Mouse (Mus musculus) neural tube, embryonic 11.5 days (tissue): ENCODE measurements around the gene Ddx46. TPM values are rescaled to one million over a fixed set of nuclear protein-coding genes. Genes with fewer than 3 reads are reported as not detected.
"Not testable (repeated sequence)": the region's sequence is repeated elsewhere in the genome, so short reads cannot be mapped to it uniquely, and the experiment has no call there.

ENCODE experiments used
- ATAC-seq: fragments of 200-750 bp; cut with Nextera tagmentation; 2 replicates; pipeline ENCODE4 v1.8.0; 2017; ENCODE audit warnings: moderate number of reproducible peaks, mild to moderate bottlenecking, moderate TSS enrichment, moderate library complexity; ENCODE audit not compliant: insufficient read depth, low FRiP score, low TSS enrichment
- DNase-seq: peaks from one replicate; pipeline ENCODE4 v3.0.0-alpha.2; 2015; ENCODE audit warnings: low spot score
- H3K27ac ChIP-seq: fragments of 300-500 bp; sonication (generic); 2 replicates; pipeline ENCODE4 v1.5.1; 2014; ENCODE audit warnings: low read depth, mild to moderate bottlenecking, low read length
- H3K27me3 ChIP-seq: fragments of 300-500 bp; sonication (generic); 2 replicates; pipeline ENCODE4 v1.6.1; 2014; ENCODE audit warnings: mild to moderate bottlenecking, low read length, mixed read lengths; ENCODE audit not compliant: control insufficient read depth, insufficient read depth
- H3K36me3 ChIP-seq: fragments of 300-500 bp; sonication (generic); 2 replicates; pipeline ENCODE4 v1.6.1; 2014; ENCODE audit warnings: mild to moderate bottlenecking, low read length, moderate library complexity, mixed read lengths; ENCODE audit not compliant: control insufficient read depth, insufficient read depth
- H3K4me1 ChIP-seq: fragments of 300-500 bp; sonication (generic); 2 replicates; pipeline ENCODE4 v1.6.1; 2014; ENCODE audit warnings: low read length, mixed read lengths; ENCODE audit not compliant: control insufficient read depth, insufficient read depth
- H3K4me2 ChIP-seq: fragments of 300-500 bp; sonication (generic); 2 replicates; pipeline ENCODE4 v1.6.1; 2014; ENCODE audit warnings: low read depth, mild to moderate bottlenecking, moderate library complexity
- H3K4me3 ChIP-seq: fragments of 300-500 bp; sonication (generic); 2 replicates; pipeline ENCODE4 v1.5.1; 2014; ENCODE audit warnings: low read depth, low read length
- H3K9ac ChIP-seq: fragments of 300-500 bp; sonication (generic); 2 replicates; pipeline ENCODE4 v1.6.1; 2014; ENCODE audit warnings: mild to moderate bottlenecking, low read length
- H3K9me3 ChIP-seq: fragments of 300-500 bp; sonication (generic); 2 replicates; pipeline ENCODE4 v1.6.1; 2016; ENCODE audit warnings: low read length; ENCODE audit not compliant: control insufficient read depth
- WGBS: fragments of 180-500 bp; shearing (Covaris S2); extraction: QIAGEN DNeasy Blood & Tissue Kit; methylation state at CpG from one replicate; pipeline ENCODE4 v1.1.7; 2014; 5-methylcytosine and 5-hydroxymethylcytosine counted together
- polyA plus RNA-seq: library from polyadenylated mRNA; unstranded; fragments of >200 nt; fragmentation: Nextera tagmentation; extraction: Ambion mirVana; gene quantifications from 2 replicates; pipeline ENCODE4 v1.2.1, GENCODE M21; 2014

Gene Ddx46
- polyA plus RNA-seq, 1 experiment from 2014 or later: 53.4 TPM

DNA sequence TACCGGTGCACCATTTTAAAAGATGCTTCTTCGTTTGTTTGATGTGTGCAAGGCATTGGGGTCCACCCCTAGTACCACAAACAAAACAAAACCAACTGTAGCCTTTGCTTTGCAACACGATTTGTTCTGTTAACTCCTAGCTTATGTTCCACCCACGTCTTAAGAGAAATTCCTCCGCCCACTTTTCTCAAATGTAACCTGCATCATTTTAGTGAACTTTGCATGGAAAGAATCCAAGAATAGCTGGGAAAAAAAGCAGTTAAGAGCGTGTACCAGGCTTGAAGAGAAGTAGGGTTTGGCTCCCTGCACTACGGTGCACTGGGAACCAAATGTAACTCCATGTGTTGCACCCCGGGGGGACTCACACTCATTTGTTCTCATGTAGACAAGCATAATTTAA is 59.3 kb downstream of the Ddx46 start:
- no peak for ATAC-seq
- H3K27me3 ChIP-seq: no peaks in the 10 kb centered on the region
- DNase-seq: no peak
- H3K4me2 ChIP-seq: peak overlapping the region; percentile 84
- H3K9me3 ChIP-seq: no peaks in the 10 kb centered on the region
- no peak overlapping the region for H3K27ac ChIP-seq
- H3K4me3 ChIP-seq: peak overlapping the region; percentile 99
- peaks cover 14% of the 10 kb centered on the region for H3K4me1 ChIP-seq
- WGBS: 22% methylated on average over 8 of the region's 8 CpGs
- peaks cover 2% of the 10 kb centered on the region for H3K36me3 ChIP-seq
- H3K9ac ChIP-seq: peak overlapping the region; percentile 100

DNA sequence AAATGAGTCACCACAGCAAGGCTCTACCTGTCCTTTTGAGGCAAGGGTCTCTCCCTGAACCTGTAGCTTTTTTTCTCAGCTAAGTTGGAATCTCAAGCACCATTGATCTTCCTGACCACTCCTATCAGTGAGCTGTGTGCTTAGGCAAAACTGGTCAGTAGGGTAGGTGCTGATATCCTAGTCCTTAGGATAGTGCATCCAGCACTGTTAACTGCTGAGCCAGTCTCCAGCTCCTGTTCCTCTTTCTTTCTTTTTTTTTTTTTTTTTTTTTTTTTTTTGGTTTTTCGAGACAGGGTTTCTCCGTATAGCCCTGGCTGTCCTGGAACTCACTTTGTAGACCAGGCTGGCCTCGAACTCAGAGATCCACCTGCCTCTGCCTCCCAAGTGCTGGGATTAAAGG is 61.2 kb downstream of the Ddx46 start:
- H3K27me3 ChIP-seq, H3K4me2 ChIP-seq, H3K4me3 ChIP-seq, DNase-seq, ATAC-seq, H3K9me3 ChIP-seq, H3K27ac ChIP-seq, H3K9ac ChIP-seq: not testable (repeated sequence)
- peaks cover 14% of the 10 kb centered on the region for H3K4me1 ChIP-seq
- peaks cover 15% of the 10 kb centered on the region for H3K36me3 ChIP-seq
- WGBS: 86% methylated on average over 1 of the region's 3 CpGs

DNA sequence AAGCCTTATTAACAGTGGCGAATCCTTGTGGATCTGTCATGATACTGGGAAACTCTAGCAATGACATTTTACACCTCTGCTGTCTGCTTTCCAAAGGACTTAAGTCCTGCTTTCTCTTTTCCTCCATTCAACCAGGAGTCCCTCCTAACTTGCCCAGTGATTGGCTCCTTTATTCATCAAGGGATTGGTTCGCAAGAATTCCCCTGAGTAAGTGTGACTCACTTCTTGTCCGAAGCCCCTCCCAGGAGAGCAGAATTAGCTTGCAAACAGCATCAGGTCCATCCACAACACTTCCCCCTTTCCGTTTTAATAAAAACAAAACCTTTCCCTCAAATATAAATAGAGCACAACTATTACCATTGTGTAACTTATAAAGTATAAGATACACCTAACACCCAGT is 69.5 kb downstream of the Ddx46 start:
- 93% methylated on average over 4 of the region's 4 CpGs for WGBS
- ATAC-seq: no peak
- no peak for DNase-seq

DNA sequence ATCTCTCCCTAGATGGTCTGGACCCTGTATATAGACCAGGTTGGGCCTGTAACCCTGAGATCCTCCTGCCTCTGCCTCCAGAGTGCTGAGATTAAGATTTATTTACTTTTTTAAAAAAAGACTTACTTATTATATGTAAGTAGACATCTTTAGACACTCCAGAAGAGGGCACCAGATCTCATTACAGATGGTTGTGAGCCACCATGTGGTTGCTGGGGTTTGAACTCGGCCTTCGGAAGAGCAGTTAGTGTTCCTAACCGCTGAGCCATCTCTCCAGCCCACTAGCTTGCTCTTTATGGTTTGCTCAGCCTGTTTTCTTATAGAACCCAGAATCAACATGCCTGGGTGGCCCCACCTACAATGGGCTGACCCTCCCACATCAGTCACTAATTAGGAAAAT is 78.0 kb downstream of the Ddx46 start:
- DNase-seq (no peak), ATAC-seq (no peak)
- H3K27ac ChIP-seq: no peak overlapping the region
- H3K4me3 ChIP-seq: no peak overlapping the region
- H3K9ac ChIP-seq: no peak overlapping the region
- H3K4me1 ChIP-seq: no peaks in the 10 kb centered on the region
- H3K4me2 ChIP-seq: no peak overlapping the region
- no peaks in the 10 kb centered on the region for H3K27me3 ChIP-seq
- H3K9me3 ChIP-seq: no peaks in the 10 kb centered on the region
- WGBS: 87% methylated on average over 3 of the region's 3 CpGs
- no peaks in the 10 kb centered on the region; the same call in 1 of the 2 replicates for H3K36me3 ChIP-seq

More for the DNA sequence above, 69.5 kb downstream of the Ddx46 start:
- Histone ChIP-seq H3K4me1 (no peaks in the 10 kb centered on the region), H3K4me2 (no peak overlapping the region), H3K4me3 (no peak overlapping the region), H3K27me3 (no peaks in the 10 kb centered on the region), H3K9ac (no peak overlapping the region), H3K9me3 (no peaks in the 10 kb centered on the region), H3K27ac (no peak overlapping the region), H3K36me3 (peaks cover 16% of the 10 kb centered on the region)

DNA sequence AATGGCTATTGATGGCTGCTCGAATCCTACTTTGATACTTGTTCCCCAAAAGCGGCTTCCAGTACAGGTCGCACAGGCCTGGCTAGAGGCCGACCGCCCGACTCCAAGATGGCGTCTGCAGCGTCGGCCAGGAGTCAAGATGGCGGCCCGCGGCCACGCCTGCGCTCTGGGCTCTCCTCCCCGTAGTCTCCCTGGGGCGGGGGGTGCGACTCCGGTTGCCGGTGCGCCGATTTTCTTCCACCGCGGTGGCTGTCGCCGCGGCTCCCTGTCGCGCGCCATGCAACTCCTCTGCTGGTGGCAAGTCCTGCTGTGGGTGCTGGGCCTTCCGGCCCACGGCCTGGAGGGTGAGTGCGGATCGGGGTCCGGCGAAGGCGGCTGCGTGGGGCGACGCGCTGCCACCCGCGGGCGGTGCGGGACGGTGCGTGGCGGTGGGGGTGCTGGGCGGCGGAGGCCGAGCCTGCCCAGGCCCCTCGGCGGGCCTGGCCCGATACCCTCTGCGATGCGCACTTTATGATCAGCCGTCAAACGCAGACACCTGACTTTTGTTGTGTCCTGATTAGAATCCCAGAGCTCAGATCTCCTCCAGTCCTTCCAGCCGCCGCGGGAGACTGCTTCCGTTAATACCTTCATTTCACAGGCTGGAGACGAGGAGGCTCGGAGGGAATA is 79.8 kb downstream of the Ddx46 start, which contains the start of gene Txndc15:
Gene Txndc15, plus strand, starts transcription at position 150 of the 666 bp plus-strand sequence.
- peak within 1 kb of the TSS; percentile 80 for H3K9ac ChIP-seq
- peak within 1 kb of the TSS; percentile 83 for H3K27ac ChIP-seq
- no peaks in the 10 kb centered on the region for H3K4me1 ChIP-seq
- peaks cover 5% of the 10 kb centered on the region for H3K36me3 ChIP-seq
- ATAC-seq (peak; percentile 94), DNase-seq (peak; percentile 90)
- H3K9me3 ChIP-seq: no peaks in the 10 kb centered on the region
- no peaks in the 10 kb centered on the region for H3K27me3 ChIP-seq
- under 1% methylated on average over 44 of the region's 63 CpGs for WGBS
- H3K4me2 ChIP-seq: peak within 1 kb of the TSS; percentile 56
- H3K4me3 ChIP-seq: peak within 1 kb of the TSS; percentile 80

DNA sequence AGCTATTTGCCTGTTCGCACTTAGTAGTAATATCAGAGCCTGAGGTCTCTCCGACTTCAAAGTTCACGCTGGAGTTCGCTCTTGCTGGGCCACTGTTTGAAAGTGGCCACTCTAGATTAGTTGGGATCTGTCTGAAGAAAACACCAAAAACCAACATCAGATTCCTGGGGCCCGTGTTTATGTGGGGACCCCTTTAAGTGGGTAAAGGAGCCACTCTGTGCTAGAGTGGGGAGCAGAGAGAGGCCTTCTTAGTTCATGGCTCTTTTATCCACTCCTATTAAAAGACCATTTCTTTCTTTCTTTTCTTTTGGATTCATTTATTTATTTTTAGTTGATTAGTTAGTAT is 80.3 kb downstream of the Ddx46 start:
- no peaks in the 10 kb centered on the region for H3K4me1 ChIP-seq
- 13% methylated on average over 5 of the region's 5 CpGs for WGBS
- no peaks in the 10 kb centered on the region for H3K27me3 ChIP-seq
- H3K4me2 ChIP-seq: peak overlapping the region; percentile 56
- peak overlapping the region; percentile 80 for H3K9ac ChIP-seq
- H3K27ac ChIP-seq: peak overlapping the region; percentile 83; the same call in 1 of the 2 replicates
- H3K36me3 ChIP-seq: peaks cover 8% of the 10 kb centered on the region
- no peaks in the 10 kb centered on the region for H3K9me3 ChIP-seq
- H3K4me3 ChIP-seq: peak overlapping the region; percentile 80
- DNase-seq (no peak), ATAC-seq (no peak)

DNA sequence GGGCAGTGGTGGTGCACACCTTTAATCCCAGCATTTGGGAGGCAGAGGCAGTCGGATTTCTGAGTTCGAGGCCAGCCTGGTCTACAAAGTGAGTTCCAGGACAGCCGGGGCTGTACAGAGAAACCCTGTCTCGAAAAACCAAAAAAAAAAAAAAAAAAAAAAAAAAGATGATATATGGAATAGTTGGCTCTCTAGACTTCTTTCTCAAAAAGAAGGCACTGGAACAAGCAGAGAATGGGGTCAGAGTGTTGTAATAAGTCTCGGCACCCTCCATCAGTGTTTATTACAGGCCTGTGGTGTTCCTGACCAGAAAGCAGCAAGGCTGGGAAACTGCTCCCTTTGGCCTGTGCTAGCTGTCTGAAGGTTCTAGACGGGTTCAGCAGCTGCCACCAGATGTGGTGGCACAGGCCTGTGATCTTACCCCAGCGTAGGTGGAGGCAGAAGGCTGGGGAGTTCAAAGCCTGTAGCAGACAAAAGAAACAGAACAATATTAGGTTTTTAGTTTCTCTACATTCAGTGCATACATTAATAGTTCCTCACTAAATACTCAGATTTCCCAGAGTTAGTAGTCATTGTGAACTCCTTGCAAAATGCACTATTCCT is 81.2 kb downstream of the Ddx46 start:
- Histone ChIP-seq H3K36me3 (peaks cover 8% of the 10 kb centered on the region), H3K9me3 (no peaks in the 10 kb centered on the region), H3K4me3 (no peak overlapping the region), H3K4me2 (no peak overlapping the region), H3K27ac (no peak overlapping the region), H3K27me3 (no peaks in the 10 kb centered on the region), H3K4me1 (no peaks in the 10 kb centered on the region), H3K9ac (no peak overlapping the region)
- WGBS: 78% methylated on average over 7 of the region's 7 CpGs
- DNase-seq (no peak), ATAC-seq (no peak)

DNA sequence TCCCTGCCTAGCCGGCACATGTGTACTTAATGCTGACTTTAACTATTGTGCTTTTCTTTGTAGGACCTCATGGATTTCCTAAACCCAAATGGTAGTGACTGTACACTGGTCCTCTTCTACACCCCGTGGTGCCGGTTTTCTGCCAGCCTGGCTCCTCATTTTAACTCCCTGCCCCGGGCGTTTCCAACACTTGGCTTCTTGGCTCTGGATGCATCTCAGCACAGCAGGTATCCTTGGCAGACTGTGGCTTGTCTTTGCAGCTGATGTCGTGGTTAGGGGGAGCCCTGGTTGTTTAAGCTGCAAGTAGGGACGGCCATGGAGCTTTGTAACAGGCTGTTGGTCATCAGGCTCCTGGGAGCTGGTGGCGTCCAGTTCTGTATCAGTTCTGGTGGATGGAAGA is 86.7 kb downstream of the Ddx46 start:
- WGBS: 73% methylated on average over 8 of the region's 8 CpGs
- peaks cover 10% of the 10 kb centered on the region for H3K36me3 ChIP-seq

DNA sequence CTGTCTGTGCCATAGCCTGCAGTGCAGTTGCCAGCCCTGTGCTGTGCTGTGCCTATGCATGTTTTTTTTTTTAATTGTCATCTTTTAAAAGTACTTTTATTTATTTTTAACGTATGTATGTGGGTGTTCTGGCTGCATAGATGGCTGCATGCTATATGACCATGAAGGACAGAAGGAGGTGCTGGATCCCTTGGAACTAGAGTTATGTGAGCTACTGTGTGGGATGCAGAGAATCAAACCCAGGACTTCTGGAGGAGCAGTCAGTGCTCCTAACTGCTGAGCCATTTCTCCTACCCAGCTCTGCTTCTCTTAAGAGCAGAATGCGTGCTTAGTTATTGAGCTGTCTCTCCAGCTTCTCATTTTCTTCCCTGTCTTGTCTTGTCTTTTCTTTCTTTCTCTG is 87.2 kb downstream of the Ddx46 start:
- 86% methylated on average over 2 of the region's 2 CpGs for WGBS

More for the DNA sequence above, 86.7 kb downstream of the Ddx46 start:
- Histone ChIP-seq H3K9ac (no peak overlapping the region), H3K4me3 (no peak overlapping the region), H3K27me3 (no peaks in the 10 kb centered on the region), H3K27ac (no peak overlapping the region), H3K4me1 (no peaks in the 10 kb centered on the region), H3K9me3 (no peaks in the 10 kb centered on the region), H3K4me2 (no peak overlapping the region)
- ATAC-seq (no peak), DNase-seq (no peak)

More for the DNA sequence above, 87.2 kb downstream of the Ddx46 start:
- H3K4me3 ChIP-seq: no peak overlapping the region
- no peaks in the 10 kb centered on the region for H3K9me3 ChIP-seq
- H3K36me3 ChIP-seq: peaks cover 10% of the 10 kb centered on the region
- ATAC-seq: no peak
- no peak overlapping the region for H3K9ac ChIP-seq
- H3K27me3 ChIP-seq: no peaks in the 10 kb centered on the region
- H3K4me1 ChIP-seq: no peaks in the 10 kb centered on the region
- DNase-seq: no peak
- no peak overlapping the region for H3K27ac ChIP-seq
- H3K4me2 ChIP-seq: no peak overlapping the region
